Mouse (Mus musculus) heart, embryonic 12.5 days (tissue): ENCODE data around the gene Pdzd7. TPM values are rescaled to one million over a fixed set of nuclear protein-coding genes. Genes with fewer than 3 reads are reported as not detected.
A peak's percentile ranks its signal among the peaks of the same experiment; 100 is the strongest.

Experiments used
- ATAC-seq: fragments of 200-750 bp; cut with Nextera tagmentation; 2 replicates; pipeline ENCODE4 v1.8.0; 2017; ENCODE audit warnings: moderate TSS enrichment, moderate library complexity; ENCODE audit not compliant: insufficient number of reproducible peaks, low FRiP score
- H3K27ac ChIP-seq: fragments of 300-500 bp; sonication (generic); 2 replicates; pipeline ENCODE4 v1.5.1; 2016; ENCODE audit warnings: mild to moderate bottlenecking, moderate library complexity; ENCODE audit not compliant: poor library complexity, severe bottlenecking
- H3K27me3 ChIP-seq: fragments of 300-500 bp; sonication (generic); replicated peaks from 2 replicates; pipeline ENCODE4 v1.6.1; 2016; ENCODE audit warnings: mild to moderate bottlenecking, moderate library complexity
- H3K36me3 ChIP-seq: fragments of 300-500 bp; sonication (generic); 2 replicates; pipeline ENCODE4 v1.6.1; 2016; ENCODE audit warnings: mild to moderate bottlenecking, moderate library complexity
- H3K4me1 ChIP-seq: fragments of 300-500 bp; sonication (generic); replicated peaks from 2 replicates; pipeline ENCODE4 v1.6.1; 2016; ENCODE audit warnings: mild to moderate bottlenecking
- H3K4me2 ChIP-seq: fragments of 300-500 bp; sonication (generic); 2 replicates; pipeline ENCODE4 v1.6.1; 2016; ENCODE audit warnings: mild to moderate bottlenecking, moderate library complexity
- H3K4me3 ChIP-seq: fragments of 300-500 bp; sonication (generic); 2 replicates; pipeline ENCODE4 v1.5.1; 2016; ENCODE audit warnings: mild to moderate bottlenecking
- H3K9ac ChIP-seq: fragments of 300-500 bp; sonication (generic); 2 replicates; pipeline ENCODE4 v1.6.1; 2016; ENCODE audit warnings: mild to moderate bottlenecking, moderate library complexity
- H3K9me3 ChIP-seq: fragments of 300-500 bp; sonication (generic); replicated peaks from 2 replicates; pipeline ENCODE4 v1.6.1; 2016; ENCODE audit warnings: mild to moderate bottlenecking, moderate library complexity
- WGBS: fragments of 180-500 bp; shearing (Covaris S2); methylation state at CpG from one replicate; pipeline ENCODE4 v1.1.7; 2016; 5-methylcytosine and 5-hydroxymethylcytosine counted together
- polyA plus RNA-seq: library from polyadenylated mRNA; unstranded; fragments of >200 nt; fragmentation: Nextera tagmentation; extraction: Ambion mirVana; gene quantifications from 2 replicates; pipeline ENCODE4 v1.2.1, GENCODE M21; 2016

The Pdzd7 gene
- polyA plus RNA-seq, 1 experiment from 2014 or later: 0.09 TPM

- Histone ChIP-seq H3K4me3 (peak overlapping the region; percentile 59), H3K9ac (peak overlapping the region; percentile 85), H3K27me3 (peaks cover 56% of the 10 kb centered on the region), H3K4me1 (peaks cover 56% of the 10 kb centered on the region), H3K27ac (peak overlapping the region; percentile 85), H3K9me3 (no peaks in the 10 kb centered on the region), H3K36me3 (no peaks in the 10 kb centered on the region), H3K4me2 (peak overlapping the region; percentile 98)
- under 1% methylated on average over 32 of the region's 32 CpGs for WGBS
- ATAC-seq: peak; percentile 16
Observed at GRCm38 (mm10) chr19:45075323-45076035, 30.0 kb upstream of the Pdzd7 start.

- WGBS: under 1% methylated on average over 45 of the region's 45 CpGs
- peaks cover 51% of the 10 kb centered on the region for H3K27me3 ChIP-seq
- H3K9ac ChIP-seq: peak within 1 kb of the TSS; percentile 85
Observed at GRCm38 (mm10) chr19:45074580-45075322, 29.2 kb upstream of the Pdzd7 start, which contains the start of gene Kazald1. TSS of gene Kazald1 (plus strand) at chr19:45075241.

GRCm38 (mm10) chr19:45073871-45074542 lies 28.5 kb upstream of the Pdzd7 start:
- WGBS: 8% methylated on average over 20 of the region's 20 CpGs
- peak overlapping the region; percentile 59 for H3K4me3 ChIP-seq
- peaks cover 41% of the 10 kb centered on the region for H3K4me1 ChIP-seq
- H3K27me3 ChIP-seq: peaks cover 50% of the 10 kb centered on the region
- no peak for ATAC-seq
- no peaks in the 10 kb centered on the region for H3K9me3 ChIP-seq
- peak overlapping the region; percentile 98 for H3K4me2 ChIP-seq
- no peaks in the 10 kb centered on the region for H3K36me3 ChIP-seq
- peak overlapping the region; percentile 85 for H3K27ac ChIP-seq
- peak overlapping the region; percentile 85 for H3K9ac ChIP-seq

More at GRCm38 (mm10) chr19:45074580-45075322, 29.2 kb upstream of the Pdzd7 start, which contains the start of gene Kazald1:
- Histone ChIP-seq H3K36me3 (no peaks in the 10 kb centered on the region), H3K4me1 (peaks cover 49% of the 10 kb centered on the region), H3K4me3 (peak within 1 kb of the TSS; percentile 59), H3K27ac (peak within 1 kb of the TSS; percentile 85), H3K4me2 (peak within 1 kb of the TSS; percentile 98), H3K9me3 (no peaks in the 10 kb centered on the region)
- peak; percentile 90 for ATAC-seq

- no peak overlapping the region for H3K4me2 ChIP-seq
- ATAC-seq: no peak
- no peak overlapping the region for H3K4me3 ChIP-seq
- H3K4me1 ChIP-seq: no peaks in the 10 kb centered on the region
- 78% methylated on average over 7 of the region's 7 CpGs for WGBS
- no peak overlapping the region for H3K9ac ChIP-seq
- no peak overlapping the region for H3K27ac ChIP-seq
- H3K9me3 ChIP-seq: no peaks in the 10 kb centered on the region
- H3K27me3 ChIP-seq: peaks cover 71% of the 10 kb centered on the region
- no peaks in the 10 kb centered on the region for H3K36me3 ChIP-seq
Observed at GRCm38 (mm10) chr19:45067758-45068510, 22.4 kb upstream of the Pdzd7 start.

- Histone ChIP-seq H3K9ac (no peak overlapping the region), H3K4me2 (no peak overlapping the region), H3K4me3 (no peak overlapping the region), H3K27me3 (peaks cover 71% of the 10 kb centered on the region), H3K27ac (no peak overlapping the region), H3K4me1 (no peaks in the 10 kb centered on the region), H3K36me3 (no peaks in the 10 kb centered on the region), H3K9me3 (no peaks in the 10 kb centered on the region)
- WGBS: 29% methylated on average over 17 of the region's 17 CpGs
- no peak for ATAC-seq
Observed at GRCm38 (mm10) chr19:45067170-45067569, 21.7 kb upstream of the Pdzd7 start.

- no peak overlapping the region for H3K4me2 ChIP-seq
- no peak overlapping the region for H3K27ac ChIP-seq
- 5% methylated on average over 21 of the region's 21 CpGs for WGBS
- no peaks in the 10 kb centered on the region for H3K36me3 ChIP-seq
- no peak for ATAC-seq
- no peak overlapping the region for H3K9ac ChIP-seq
- H3K9me3 ChIP-seq: no peaks in the 10 kb centered on the region
- H3K4me1 ChIP-seq: no peaks in the 10 kb centered on the region
- H3K4me3 ChIP-seq: peak overlapping the region; percentile 2; the same call in 1 of the 2 replicates
- H3K27me3 ChIP-seq: peaks cover 60% of the 10 kb centered on the region
Observed at GRCm38 (mm10) chr19:45065226-45065625, 19.7 kb upstream of the Pdzd7 start.

- ATAC-seq: 0 out of 2 replicates have a peak, but pooled peaks have one; percentile 48
- 43% methylated on average over 20 of the region's 20 CpGs for WGBS
- H3K9me3 ChIP-seq: no peaks in the 10 kb centered on the region
- H3K27me3 ChIP-seq: peaks cover 52% of the 10 kb centered on the region
- 0 out of 2 replicates have a peak overlapping the region, but pooled peaks have one; percentile 3 for H3K4me2 ChIP-seq
- no peak overlapping the region for H3K27ac ChIP-seq
- H3K36me3 ChIP-seq: no peaks in the 10 kb centered on the region
- no peak overlapping the region for H3K9ac ChIP-seq
- H3K4me3 ChIP-seq: no peak overlapping the region
- peaks cover 4% of the 10 kb centered on the region; the same call in 1 of the 2 replicates for H3K4me1 ChIP-seq
Observed at GRCm38 (mm10) chr19:45063565-45064292, 18.2 kb upstream of the Pdzd7 start.

GRCm38 (mm10) chr19:45058841-45059240 lies 13.3 kb upstream of the Pdzd7 start:
- WGBS: under 1% methylated on average over 14 of the region's 14 CpGs
- peak overlapping the region; percentile 97 for H3K27ac ChIP-seq
- ATAC-seq: no peak

GRCm38 (mm10) chr19:45058113-45058839 lies 12.8 kb upstream of the Pdzd7 start:
- Histone ChIP-seq H3K36me3 (peaks cover 18% of the 10 kb centered on the region), H3K27me3 (no peaks in the 10 kb centered on the region), H3K9me3 (no peaks in the 10 kb centered on the region), H3K9ac (peak overlapping the region; percentile 85), H3K4me3 (peak overlapping the region; percentile 66), H3K4me1 (peaks cover 20% of the 10 kb centered on the region), H3K4me2 (peak overlapping the region; percentile 82), H3K27ac (peak overlapping the region; percentile 97)
- peak; percentile 92 for ATAC-seq
- WGBS: under 1% methylated on average over 34 of the region's 34 CpGs

More at GRCm38 (mm10) chr19:45058841-45059240, 13.3 kb upstream of the Pdzd7 start:
- Histone ChIP-seq H3K27me3 (peaks cover 3% of the 10 kb centered on the region), H3K4me2 (peak overlapping the region; percentile 82), H3K4me1 (peaks cover 20% of the 10 kb centered on the region), H3K36me3 (peaks cover 13% of the 10 kb centered on the region; the same call in 1 of the 2 replicates), H3K9me3 (no peaks in the 10 kb centered on the region), H3K4me3 (peak overlapping the region; percentile 66), H3K9ac (peak overlapping the region; percentile 85)
